Comparison of ENCODE assay signal across 32 mouse cellular contexts in the genomic region with DNA sequence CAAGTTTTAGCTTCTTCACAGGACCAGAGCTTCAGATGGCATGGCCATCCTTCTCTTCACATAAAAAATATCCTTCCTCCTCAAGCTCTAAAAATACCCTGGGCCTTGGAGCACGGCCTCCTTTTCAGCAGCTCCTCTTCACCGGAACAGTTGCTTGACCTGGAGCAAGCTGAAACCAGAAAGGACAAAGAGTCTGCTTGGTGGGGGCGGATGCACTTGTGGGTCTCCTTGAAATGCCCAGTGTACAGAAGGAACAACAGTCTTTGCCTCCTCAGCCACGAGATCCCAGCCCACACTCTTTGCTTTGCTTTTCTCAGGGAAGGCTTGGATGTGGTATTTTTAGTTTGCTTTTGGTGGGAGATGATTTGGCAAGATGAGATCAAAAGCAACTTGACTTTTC. TPM values are rescaled to one million over a fixed set of nuclear protein-coding genes. Genes with fewer than 3 reads are reported as not detected.
A peak's percentile ranks its signal among the peaks of the same experiment; 100 is the strongest.
DNase-seq lines count a peak whose midpoint lies in the region; ATAC-seq lines count a peak whose summit lies in the region.
"Had no signal": no experiment of that assay in that cellular context is flagged by ENCODE, and none has a peak within 500 bp of the region (broad histone marks: within the 10 kb centered on the region; RNA-seq: fewer than 3 reads in every experiment).

No protein-coding gene starts in this region.

- H3K4me3 ChIP-seq in midbrain, embryonic 14.5 days (replicated peaks; ENCODE audit: low read depth, low read length), result no peak overlapping the region
- H3K4me3 ChIP-seq: embryonic facial prominence, embryonic 13.5 days; erythroblast, embryonic 14.5 days; heart, embryonic 13.5 days; limb, embryonic 15.5 days; lung, embryonic 15.5 days; megakaryocyte, embryonic 14.5 days; midbrain, embryonic 13.5 days; neural tube, embryonic 12.5 days had no signal

- no peaks in the 10 kb centered on the region for H3K36me3 ChIP-seq in midbrain, embryonic 14.5 days (ENCODE audit: control insufficient read depth, insufficient read depth, low read length)
- H3K36me3 ChIP-seq: embryonic facial prominence, embryonic 13.5 days; heart, embryonic 13.5 days; limb, embryonic 15.5 days; lung, embryonic 15.5 days; midbrain, embryonic 13.5 days; neural tube, embryonic 12.5 days had no signal

- no peaks in the 10 kb centered on the region for H3K27me3 ChIP-seq in midbrain, embryonic 14.5 days (ENCODE audit: control insufficient read depth, insufficient read depth, low read length)
- H3K27me3 ChIP-seq: embryonic facial prominence, embryonic 13.5 days; heart, embryonic 13.5 days; limb, embryonic 15.5 days; lung, embryonic 15.5 days; megakaryocyte, embryonic 14.5 days; midbrain, embryonic 13.5 days; neural tube, embryonic 12.5 days had no signal

- ATAC-seq in midbrain, embryonic 14.5 days (ENCODE audit: low FRiP score, low TSS enrichment), result no peak
- ATAC-seq: forebrain, embryonic 14.5 days; hindbrain, postnatal 0 days; intestine, embryonic 16.5 days; midbrain, embryonic 13.5 days had no signal

- H3K9ac ChIP-seq in midbrain, embryonic 14.5 days (replicated peaks; ENCODE audit: low read length), result no peak overlapping the region
- H3K9ac ChIP-seq: embryonic facial prominence, embryonic 13.5 days; heart, embryonic 13.5 days; limb, embryonic 15.5 days; liver, embryonic 14.5 days; lung, embryonic 15.5 days; midbrain, embryonic 13.5 days; neural tube, embryonic 12.5 days had no signal

- H3K9me3 ChIP-seq in midbrain, embryonic 14.5 days (ENCODE audit: control insufficient read depth, low read length), result no peaks in the 10 kb centered on the region
- H3K9me3 ChIP-seq: embryonic facial prominence, embryonic 13.5 days; heart, embryonic 13.5 days; limb, embryonic 15.5 days; lung, embryonic 15.5 days; megakaryocyte, embryonic 14.5 days; midbrain, embryonic 13.5 days; neural tube, embryonic 12.5 days had no signal

- H3K4me1 ChIP-seq in midbrain, embryonic 14.5 days (ENCODE audit: control insufficient read depth, insufficient read depth, low read length), result no peaks in the 10 kb centered on the region
- H3K4me1 ChIP-seq: embryonic facial prominence, embryonic 13.5 days; heart, embryonic 13.5 days; limb, embryonic 15.5 days; lung, embryonic 15.5 days; megakaryocyte, embryonic 14.5 days; midbrain, embryonic 13.5 days; neural tube, embryonic 12.5 days had no signal

- no peak overlapping the region for H3K27ac ChIP-seq in midbrain, embryonic 14.5 days (replicated peaks; ENCODE audit: low read depth, low read length)
- H3K27ac ChIP-seq: embryonic facial prominence, embryonic 13.5 days; heart, embryonic 13.5 days; hindbrain, postnatal 0 days; limb, embryonic 15.5 days; liver, embryonic 14.5 days; lung, embryonic 15.5 days; midbrain, embryonic 13.5 days; neural tube, embryonic 12.5 days had no signal

- DNase-seq in gastrocnemius, adult 18-20 months (ENCODE audit: low spot score), result peak; percentile 38
- DNase-seq in gastrocnemius, postnatal 4 days (ENCODE audit: low spot score in 2 of 2), result no peak
- DNase-seq in right cerebral cortex, adult 18-20 months, result peak; percentile 59
- no peak for DNase-seq in right cerebral cortex, postnatal 25 days
- peak; percentile 15 to 35 for DNase-seq in frontal cortex, postnatal 25 days (ENCODE audit: low spot score in 2 of 2)
- peak; percentile 38 for DNase-seq in skeletal muscle tissue, adult 2 months (ENCODE audit: low read depth, low spot score)
- DNase-seq in neural tube, embryonic 10.5 days (ENCODE audit: extremely low spot score, low spot score), result no peak
- DNase-seq in midbrain, embryonic 14.5 days, result no peak
- DNase-seq: adrenal gland, postnatal 36 days; cerebellum, adult 11 months; cerebellum, postnatal 10 days; heart, postnatal 14 days; kidney, adult 9 months; kidney, postnatal 14 days; lung, postnatal 36 days; retina, postnatal 1 day; thymus, postnatal 14 days had no signal

- 70% methylated on average over 4 of the region's 4 CpGs for WGBS in midbrain, embryonic 14.5 days

- H3K4me2 ChIP-seq in midbrain, embryonic 14.5 days (ENCODE audit: low read length), result no peak overlapping the region
- H3K4me2 ChIP-seq: embryonic facial prominence, embryonic 13.5 days; heart, embryonic 13.5 days; limb, embryonic 15.5 days; lung, embryonic 15.5 days; midbrain, embryonic 13.5 days; neural tube, embryonic 12.5 days had no signal

RNA-seq across cellular contexts. Expression of gene Myh2, which starts 7.1 kb away (rescaled TPM):
- 1,000 to 10,000 TPM; 2,421 to 2,564 TPM for total RNA-seq in gastrocnemius, adult 18-20 months (2021)
- total RNA-seq in gastrocnemius, postnatal 4 days (2021), result 100 to 1,000 TPM; 229 to 257 TPM
- 0.04 and 0.16 TPM in 2 replicates for polyA plus RNA-seq in midbrain, embryonic 14.5 days (2014; fragmentation: Nextera tagmentation; extraction: Ambion mirVana)
- total RNA-seq: heart, adult 18-20 months; heart, postnatal 14 days had no signal
- polyA plus RNA-seq: erythroblast, embryonic 14.5 days; heart, embryonic 13.5 days; hindbrain, embryonic 11.5 days; liver, embryonic 14.5 days; lung, embryonic 15.5 days; midbrain, embryonic 13.5 days; spleen, adult 2 months had no signal

RNA-seq across cellular contexts. Expression of gene Myh1, which starts 36.2 kb away (rescaled TPM):
- total RNA-seq in gastrocnemius, adult 18-20 months (2021), result 1,000 to 10,000 TPM; 2,776 to 3,903 TPM
- 100 to 1,000 TPM; 613 to 684 TPM for total RNA-seq in gastrocnemius, postnatal 4 days (2021)
- 0.08 and 0.14 TPM in 2 replicates for polyA plus RNA-seq in midbrain, embryonic 14.5 days (2014; fragmentation: Nextera tagmentation; extraction: Ambion mirVana)
- total RNA-seq: heart, adult 18-20 months; heart, postnatal 14 days had no signal
- polyA plus RNA-seq: erythroblast, embryonic 14.5 days; intestine, embryonic 16.5 days; midbrain, embryonic 13.5 days; neural tube, embryonic 12.5 days had no signal

Comparison
In these comparisons a context has a peak if more than half of its experiments do, and no peak if none do; other contexts are left out.
1. DNase-seq: peak in gastrocnemius, adult 18-20 months (single experiment), right cerebral cortex, adult 18-20 months (single experiment), frontal cortex, postnatal 25 days (2 of 2) and skeletal muscle tissue, adult 2 months (single experiment); none in gastrocnemius, postnatal 4 days (0 of 2), right cerebral cortex, postnatal 25 days (single experiment), neural tube, embryonic 10.5 days (single experiment) and midbrain, embryonic 14.5 days (single experiment).
2. RNA of gene Myh2, which starts 7.1 kb away (total RNA-seq): 2,421 to 2,564 TPM in gastrocnemius, adult 18-20 months; 229 to 257 TPM in gastrocnemius, postnatal 4 days; every median in the first group is over 4 times any median in the second.
3. RNA of gene Myh1, which starts 36.2 kb away (total RNA-seq): 2,776 to 3,903 TPM in gastrocnemius, adult 18-20 months; 613 to 684 TPM in gastrocnemius, postnatal 4 days; every median in the first group is over 4 times any median in the second.